Mouse (Mus musculus) cerebellum, adult 9-10 months (tissue): ENCODE data around the gene Cpm.
"Not testable (repeated sequence)": the region's sequence is repeated elsewhere in the genome, so short reads cannot be mapped to it uniquely, and the experiment has no call there.

Experiments used
- DNase-seq: peaks from one replicate; pipeline ENCODE4 v3.0.0; 2022

Cpm gene

GRCm38 (mm10) chr10:117607804-117608279, 21.5 kb upstream of the Cpm start:
- DNase-seq, result no peak

- DNase-seq, result no peak
Observed at GRCm38 (mm10) chr10:117608487-117608886, 20.8 kb upstream of the Cpm start.

GRCm38 (mm10) chr10:117608988-117609809, 20.1 kb upstream of the Cpm start:
- DNase-seq, result no peak

GRCm38 (mm10) chr10:117609810-117610090, 19.6 kb upstream of the Cpm start:
- DNase-seq, result no peak

- no peak for DNase-seq
Observed at GRCm38 (mm10) chr10:117610160-117610764, 19.0 kb upstream of the Cpm start.

- DNase-seq, result no peak
Observed at GRCm38 (mm10) chr10:117610794-117611384, 18.4 kb upstream of the Cpm start.

GRCm38 (mm10) chr10:117611503-117611902, 17.8 kb upstream of the Cpm start:
- DNase-seq, result no peak

- DNase-seq, result no peak
Observed at GRCm38 (mm10) chr10:117611976-117612375, 17.3 kb upstream of the Cpm start.

GRCm38 (mm10) chr10:117612621-117613584, 16.4 kb upstream of the Cpm start:
- no peak for DNase-seq

GRCm38 (mm10) chr10:117613960-117614359, 15.3 kb upstream of the Cpm start:
- DNase-seq, result no peak

- DNase-seq, result no peak
Observed at GRCm38 (mm10) chr10:117614387-117614786, 14.9 kb upstream of the Cpm start.

- no peak for DNase-seq
Observed at GRCm38 (mm10) chr10:117615239-117615638, 14.1 kb upstream of the Cpm start.

- no peak for DNase-seq
Observed at GRCm38 (mm10) chr10:117615746-117616145, 13.6 kb upstream of the Cpm start.

- DNase-seq, result no peak
Observed at GRCm38 (mm10) chr10:117616191-117616680, 13.1 kb upstream of the Cpm start.

- DNase-seq, result not testable (repeated sequence)
Observed at GRCm38 (mm10) chr10:117616765-117617164, 12.5 kb upstream of the Cpm start.

GRCm38 (mm10) chr10:117617568-117618345, 11.5 kb upstream of the Cpm start:
- no peak for DNase-seq

GRCm38 (mm10) chr10:117619041-117619861, 10.0 kb upstream of the Cpm start:
- DNase-seq, result no peak

- DNase-seq, result no peak
Observed at GRCm38 (mm10) chr10:117619862-117620179, 9.5 kb upstream of the Cpm start.

GRCm38 (mm10) chr10:117620530-117620929, 8.8 kb upstream of the Cpm start:
- no peak for DNase-seq

GRCm38 (mm10) chr10:117620934-117621501, 8.3 kb upstream of the Cpm start:
- no peak for DNase-seq
